Mouse (Mus musculus) cerebellum, postnatal 14 days (tissue): Measurements from ENCODE around the gene Gm6169.
"Not testable (repeated sequence)": the region's sequence is repeated elsewhere in the genome, so short reads cannot be mapped to it uniquely, and the experiment has no call there.

ENCODE experiments used
- DNase-seq, 2 experiments: peaks; one replicate each; pipeline ENCODE4 v3.0.0; 2021; ENCODE audit warnings: mixed read lengths in 2 of 2

Gm6169 gene

GRCm38 (mm10) chr13:97068151-97068550, 30.9 kb downstream of the Gm6169 start:
- no peak for DNase-seq

- DNase-seq: no peak
Observed at GRCm38 (mm10) chr13:97067691-97068090, 31.3 kb downstream of the Gm6169 start.

GRCm38 (mm10) chr13:97066649-97067550, 32.1 kb downstream of the Gm6169 start, which contains the start of gene Fam169a:
Gene Fam169a, plus strand, starts transcription at chr13:97067286.
- no peak for DNase-seq

GRCm38 (mm10) chr13:97064844-97065621, 34.0 kb downstream of the Gm6169 start:
- DNase-seq: not testable (repeated sequence)

- DNase-seq: no peak
Observed at GRCm38 (mm10) chr13:97064413-97064812, 34.6 kb downstream of the Gm6169 start.

GRCm38 (mm10) chr13:97063431-97063830, 35.6 kb downstream of the Gm6169 start:
- DNase-seq: no peak

- peak; percentile 82 to 89 for DNase-seq
Observed at GRCm38 (mm10) chr13:97062151-97062550, 36.9 kb downstream of the Gm6169 start.

- no peak for DNase-seq
Observed at GRCm38 (mm10) chr13:97060331-97060730, 38.7 kb downstream of the Gm6169 start.

GRCm38 (mm10) chr13:97059746-97060145, 39.3 kb downstream of the Gm6169 start:
- DNase-seq: no peak

- DNase-seq: no peak
Observed at GRCm38 (mm10) chr13:97057817-97058216, 41.2 kb downstream of the Gm6169 start.

- peak; percentile 98 to 99 for DNase-seq
Observed at GRCm38 (mm10) chr13:97053844-97054243, 45.2 kb downstream of the Gm6169 start.

- DNase-seq: peak; percentile 90
Observed at GRCm38 (mm10) chr13:97052667-97053066, 46.4 kb downstream of the Gm6169 start.

GRCm38 (mm10) chr13:97051158-97051557, 47.9 kb downstream of the Gm6169 start:
- DNase-seq: peak; percentile 98 to 99
